Mouse (Mus musculus): ENCODE results near the gene A430005L14Rik. TPM values are rescaled to one million over a fixed set of nuclear protein-coding genes. Genes with fewer than 3 reads are reported as not detected.

Gene A430005L14Rik
- 29.2 TPM for polyA plus RNA-seq (2012; fragmentation: generic; extraction: Trizol)

DNA sequence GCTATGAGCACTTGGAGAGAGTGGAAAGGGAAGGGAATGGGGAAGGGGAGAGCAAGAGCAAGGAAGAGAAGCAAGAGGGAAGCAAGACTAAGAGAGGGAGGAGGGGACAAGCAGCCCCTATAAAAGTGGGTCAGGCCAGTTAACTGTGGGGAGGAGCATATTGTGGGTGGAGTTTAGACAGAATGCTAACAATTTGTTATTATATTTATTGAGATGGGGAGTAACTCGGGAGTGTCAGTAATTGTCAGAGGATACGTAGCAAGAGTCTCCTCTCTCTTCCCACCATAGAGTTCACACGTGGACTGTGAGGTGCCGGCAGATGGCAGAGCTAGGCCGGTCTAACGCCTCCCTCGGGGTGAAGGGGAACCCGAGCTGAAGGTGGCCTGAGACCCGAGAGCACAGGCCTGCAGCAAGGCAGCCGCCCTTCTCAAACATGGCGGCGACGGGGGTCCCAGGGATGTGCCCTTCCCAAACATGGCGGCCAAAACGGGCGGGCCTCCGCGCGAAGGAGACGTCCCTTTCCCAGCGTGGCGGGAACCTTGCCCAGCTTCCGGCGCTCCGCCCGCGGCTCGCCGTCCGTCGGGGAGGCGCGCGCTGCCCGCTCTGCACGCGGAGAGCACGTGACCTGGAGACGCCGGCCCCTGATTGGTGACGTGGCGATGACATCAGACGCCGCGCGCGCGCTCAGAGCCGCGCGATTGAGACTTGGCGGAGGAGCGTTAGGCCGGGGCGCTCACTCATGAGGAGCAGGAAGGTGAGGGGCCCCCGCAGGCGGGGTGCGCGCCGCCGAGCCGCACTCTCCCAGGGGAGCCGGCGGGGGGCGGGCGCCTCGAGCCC, at the start of gene A430005L14Rik:
TSS of gene A430005L14Rik (plus strand) at position 669 of the 837 bp plus-strand sequence.
- Histone ChIP-seq H3K79me2 (ENCODE audit: control insufficient read depth, insufficient read depth) (peaks cover 6% of the 10 kb centered on the region), H3ac (ENCODE audit: control insufficient read depth, insufficient read length) (peak within 1 kb of the TSS; percentile 92), H3K27me3 (ENCODE audit: control insufficient read depth, insufficient read depth, insufficient read length) (no peaks in the 10 kb centered on the region), H3K4me2 (ENCODE audit: low read depth) (peak within 1 kb of the TSS; percentile 87), H3K4me3 (peak within 1 kb of the TSS; percentile 66), H3K36me3 (ENCODE audit: control insufficient read depth, insufficient read depth) (peaks cover 3% of the 10 kb centered on the region)
- TF ChIP-seq POLR2A (IDR thresholded peaks at IDR 0.05; ENCODE audit: insufficient read length, low read depth) (peak; percentile 59), USF1 (IDR thresholded peaks at IDR 0.05; ENCODE audit: low read depth) (peak; percentile 90), POLR2AphosphoS2 (IDR thresholded peaks at IDR 0.05; ENCODE audit: insufficient read length, low read depth) (peak; percentile 46), E2F4 (IDR thresholded peaks at IDR 0.05; ENCODE audit: insufficient read depth) (peak; percentile 57), TCF3 (IDR thresholded peaks at IDR 0.05; ENCODE audit: insufficient read length, low read depth) (no peak), SRF (IDR thresholded peaks at IDR 0.05; ENCODE audit: control insufficient read depth, insufficient read length, low read depth) (peak; percentile 49)

DNA sequence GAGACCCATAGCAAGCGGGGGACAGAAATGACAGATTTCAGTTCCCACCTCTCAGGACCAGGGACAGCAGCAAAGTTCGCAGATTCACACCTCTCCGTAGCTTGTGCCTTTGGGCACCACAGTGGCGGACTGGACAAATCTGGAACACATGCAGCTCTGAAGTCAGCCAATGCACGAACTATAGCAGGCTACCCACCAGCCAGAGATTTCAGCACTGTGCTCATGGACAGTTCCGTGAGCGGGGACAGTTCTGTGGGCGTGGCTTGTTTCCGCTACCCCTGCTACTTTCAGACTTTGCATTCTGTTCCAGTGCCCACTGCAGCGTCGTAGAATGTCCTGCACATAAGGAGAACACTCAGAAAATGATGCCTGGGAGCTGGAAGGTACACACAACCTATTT, 49.5 kb upstream of the A430005L14Rik start:
- H3K27me3 ChIP-seq (ENCODE audit: control insufficient read depth, insufficient read depth, insufficient read length): no peaks in the 10 kb centered on the region
- H3K79me2 ChIP-seq (ENCODE audit: control insufficient read depth, insufficient read depth): no peaks in the 10 kb centered on the region
- peak; percentile 69 for TF ChIP-seq REST (IDR thresholded peaks at IDR 0.05; ENCODE audit: insufficient read depth, insufficient read length)
- TF ChIP-seq MYOD1 (IDR thresholded peaks at IDR 0.05; ENCODE audit: control insufficient read depth in 1 of 3, insufficient read length in 2 of 3, low read depth in 2 of 3): no peak
- H3ac ChIP-seq (ENCODE audit: control insufficient read depth, insufficient read length): no peak overlapping the region
- no peak overlapping the region for H3K4me2 ChIP-seq (ENCODE audit: low read depth)
- no peak overlapping the region for H3K4me3 ChIP-seq
- H3K36me3 ChIP-seq (ENCODE audit: control insufficient read depth, insufficient read depth): no peaks in the 10 kb centered on the region

DNA sequence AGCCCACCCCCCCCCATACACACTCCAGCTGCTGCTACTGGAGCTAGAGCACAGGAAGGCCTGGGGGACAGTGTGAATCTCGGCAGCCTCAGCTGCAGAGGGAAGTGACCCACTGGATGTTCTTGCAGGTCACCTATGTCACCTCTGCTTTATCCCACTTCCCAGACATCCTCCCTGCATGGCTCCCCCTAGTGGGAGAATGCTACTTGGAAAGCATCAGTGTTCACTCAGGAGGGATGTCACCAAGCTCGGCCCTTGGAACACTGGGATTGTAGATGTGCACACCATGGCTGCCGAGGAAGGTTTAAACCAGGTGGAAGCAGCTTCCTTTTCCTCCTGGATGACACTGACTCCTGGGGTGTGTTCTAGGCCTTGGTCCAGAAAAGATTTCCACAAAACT, 43.4 kb upstream of the A430005L14Rik start:
- H3K79me2 ChIP-seq (ENCODE audit: control insufficient read depth, insufficient read depth): no peaks in the 10 kb centered on the region
- no peak overlapping the region for H3K4me3 ChIP-seq
- no peaks in the 10 kb centered on the region for H3K27me3 ChIP-seq (ENCODE audit: control insufficient read depth, insufficient read depth, insufficient read length)
- no peak overlapping the region for H3K4me2 ChIP-seq (ENCODE audit: low read depth)
- no peak overlapping the region for H3ac ChIP-seq (ENCODE audit: control insufficient read depth, insufficient read length)
- H3K36me3 ChIP-seq (ENCODE audit: control insufficient read depth, insufficient read depth): no peaks in the 10 kb centered on the region
- TF ChIP-seq MYOD1 (IDR thresholded peaks at IDR 0.05; ENCODE audit: control insufficient read depth in 1 of 3, insufficient read length in 2 of 3, low read depth in 2 of 3) (no peak), CEBPB (IDR thresholded peaks at IDR 0.05; ENCODE audit: insufficient read depth, poor library complexity, severe bottlenecking) (no peak), TCF3 (IDR thresholded peaks at IDR 0.05; ENCODE audit: insufficient read length, low read depth) (no peak), USF1 (IDR thresholded peaks at IDR 0.05; ENCODE audit: low read depth) (no peak), E2F4 (IDR thresholded peaks at IDR 0.05; ENCODE audit: insufficient read depth) (no peak), POLR2A (IDR thresholded peaks at IDR 0.05; ENCODE audit: insufficient read length, low read depth) (no peak), MYOG (IDR thresholded peaks at IDR 0.05; ENCODE audit: control insufficient read depth in 1 of 3, insufficient read depth in 1 of 3, insufficient read length in 2 of 3, low read depth in 2 of 3) (no peak), POLR2AphosphoS2 (IDR thresholded peaks at IDR 0.05; ENCODE audit: insufficient read length, low read depth) (no peak), TCF12 (IDR thresholded peaks at IDR 0.05; ENCODE audit: insufficient read depth, poor library complexity, severe bottlenecking) (no peak), SRF (IDR thresholded peaks at IDR 0.05; ENCODE audit: control insufficient read depth, insufficient read length, low read depth) (no peak), REST (IDR thresholded peaks at IDR 0.05; ENCODE audit: insufficient read depth, insufficient read length) (no peak), MAX (IDR thresholded peaks at IDR 0.05; ENCODE audit: low read depth) (no peak)

DNA sequence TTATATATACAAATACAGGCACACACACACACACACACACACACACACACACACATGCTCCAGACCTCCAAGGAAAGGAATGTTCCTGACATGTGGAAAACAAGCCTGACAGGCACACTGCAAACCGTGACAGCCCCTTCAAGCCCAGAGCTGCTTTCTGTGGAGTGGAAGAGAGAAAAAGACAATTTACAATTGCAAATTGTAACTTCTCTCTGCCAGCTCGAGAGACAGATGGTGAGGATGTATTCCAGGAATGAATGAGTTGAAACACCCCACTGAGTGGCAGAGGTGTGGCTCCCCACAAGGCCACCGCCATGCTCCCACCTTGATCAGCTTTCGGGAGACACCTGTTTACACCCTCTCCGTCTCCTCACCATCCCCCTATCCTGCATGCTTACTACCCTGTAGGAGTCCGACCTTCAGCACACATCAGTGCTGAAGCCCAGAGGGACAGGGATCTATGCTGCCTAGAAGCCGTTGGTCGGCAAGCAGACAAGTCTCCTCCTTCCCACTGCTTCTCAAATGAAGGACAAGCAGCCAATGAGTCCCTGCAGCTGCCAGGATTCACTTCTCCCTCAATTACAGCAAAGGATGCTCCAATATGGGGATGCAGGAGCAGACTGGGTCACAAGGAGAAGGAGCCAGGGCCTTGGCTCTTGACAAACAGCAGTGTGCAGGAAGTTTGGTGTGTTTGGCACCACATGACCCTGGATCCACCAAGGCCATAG, 39.1 kb upstream of the A430005L14Rik start:
- no peak overlapping the region for H3K4me2 ChIP-seq (ENCODE audit: low read depth)
- TF ChIP-seq POLR2A (IDR thresholded peaks at IDR 0.05; ENCODE audit: insufficient read length, low read depth): no peak
- TF ChIP-seq REST (IDR thresholded peaks at IDR 0.05; ENCODE audit: insufficient read depth, insufficient read length): no peak
- TF ChIP-seq MAX (IDR thresholded peaks at IDR 0.05; ENCODE audit: low read depth): no peak
- TF ChIP-seq MYOG (IDR thresholded peaks at IDR 0.05; ENCODE audit: control insufficient read depth in 1 of 3, insufficient read depth in 1 of 3, insufficient read length in 2 of 3, low read depth in 2 of 3): no peak
- TF ChIP-seq E2F4 (IDR thresholded peaks at IDR 0.05; ENCODE audit: insufficient read depth): no peak
- no peak for TF ChIP-seq MYOD1 (IDR thresholded peaks at IDR 0.05; ENCODE audit: control insufficient read depth in 1 of 3, insufficient read length in 2 of 3, low read depth in 2 of 3)
- TF ChIP-seq TCF12 (IDR thresholded peaks at IDR 0.05; ENCODE audit: insufficient read depth, poor library complexity, severe bottlenecking): no peak
- TF ChIP-seq SRF (IDR thresholded peaks at IDR 0.05; ENCODE audit: control insufficient read depth, insufficient read length, low read depth): no peak
- no peak overlapping the region for H3ac ChIP-seq (ENCODE audit: control insufficient read depth, insufficient read length)
- H3K4me3 ChIP-seq: no peak overlapping the region
- no peaks in the 10 kb centered on the region for H3K79me2 ChIP-seq (ENCODE audit: control insufficient read depth, insufficient read depth)
- no peaks in the 10 kb centered on the region for H3K36me3 ChIP-seq (ENCODE audit: control insufficient read depth, insufficient read depth)
- H3K27me3 ChIP-seq (ENCODE audit: control insufficient read depth, insufficient read depth, insufficient read length): no peaks in the 10 kb centered on the region

Data from myocyte (in vitro differentiated cells).